Mouse (Mus musculus) heart, embryonic 14.5 days (tissue): ENCODE data around the gene Clcn2. TPM values are rescaled to one million over a fixed set of nuclear protein-coding genes. Genes with fewer than 3 reads are reported as not detected.

Source experiments
- ATAC-seq: fragments of 200-750 bp; cut with Nextera tagmentation; 2 replicates; pipeline ENCODE4 v1.8.0; 2017; ENCODE audit warnings: low read depth, moderate TSS enrichment; ENCODE audit not compliant: insufficient number of reproducible peaks, insufficient read depth, low FRiP score
- H3K27ac ChIP-seq, 2 experiments: fragments of 200-500 bp in 1 of 2; fragments of 300-500 bp in 1 of 2; sonication (generic) in 1 of 2; replicated peaks in 1 of 2; 2 replicates each; pipeline ENCODE4 v1.5.1; 2012 to 2014; ENCODE audit warnings: low read depth in 2 of 2, low read length in 2 of 2, control low read depth in 1 of 2, mild to moderate bottlenecking in 1 of 2, mixed read lengths in 1 of 2; ENCODE audit not compliant: control insufficient read depth in 1 of 2, insufficient read depth in 1 of 2
- H3K27me3 ChIP-seq: fragments of 300-500 bp; sonication (generic); 2 replicates; pipeline ENCODE4 v1.6.1; 2014; ENCODE audit warnings: mild to moderate bottlenecking, low read length, control low read depth; ENCODE audit not compliant: control insufficient read depth, insufficient read depth
- H3K36me3 ChIP-seq: fragments of 300-500 bp; sonication (generic); 2 replicates; pipeline ENCODE4 v1.6.1; 2014; ENCODE audit warnings: mild to moderate bottlenecking, control low read depth, low read length, mixed read lengths; ENCODE audit not compliant: control insufficient read depth, insufficient read depth
- H3K4me1 ChIP-seq, 2 experiments: fragments of 200-500 bp in 1 of 2; fragments of 300-500 bp in 1 of 2; sonication (generic) in 1 of 2; 2 replicates each; pipeline ENCODE4 v1.6.1; 2012 to 2014; ENCODE audit warnings: low read length in 2 of 2, control low read depth in 1 of 2, mixed read lengths in 1 of 2; ENCODE audit not compliant: control insufficient read depth in 2 of 2, insufficient read depth in 2 of 2
- H3K4me2 ChIP-seq: fragments of 300-500 bp; sonication (generic); 2 replicates; pipeline ENCODE4 v1.6.1; 2014; ENCODE audit warnings: mild to moderate bottlenecking, low read length
- H3K4me3 ChIP-seq, 2 experiments: fragments of 200-500 bp in 1 of 2; fragments of 300-500 bp in 1 of 2; sonication (generic) in 1 of 2; 2 replicates each; pipeline ENCODE4 v1.5.1; 2012 to 2014; ENCODE audit warnings: low read length in 2 of 2, mild to moderate bottlenecking in 2 of 2, control low read depth in 1 of 2, low read depth in 1 of 2, moderate library complexity in 1 of 2; ENCODE audit not compliant: control insufficient read depth in 1 of 2, insufficient read depth in 1 of 2
- H3K9ac ChIP-seq: fragments of 300-500 bp; sonication (generic); 2 replicates; pipeline ENCODE4 v1.6.1; 2014; ENCODE audit warnings: mild to moderate bottlenecking, low read length
- H3K9me3 ChIP-seq: fragments of 300-500 bp; sonication (generic); 2 replicates; pipeline ENCODE4 v1.6.1; 2016; ENCODE audit warnings: low read length, control low read depth; ENCODE audit not compliant: control insufficient read depth
- whole genome bisulfite sequencing: fragments of 180-500 bp; shearing (Covaris S2); extraction: QIAGEN DNeasy Blood & Tissue Kit; methylation state at CpG from one replicate; pipeline ENCODE4 v1.1.7; 2014; 5-methylcytosine and 5-hydroxymethylcytosine counted together
- polyA plus RNA-seq: library from polyadenylated mRNA; unstranded; fragments of >200 nt; fragmentation: Nextera tagmentation; extraction: Ambion mirVana; gene quantifications from 2 replicates; pipeline ENCODE4 v1.2.1, GENCODE M21; 2014

Clcn2 gene
- polyA plus RNA-seq, 1 experiment from 2014 or later: 5.1 TPM

DNA sequence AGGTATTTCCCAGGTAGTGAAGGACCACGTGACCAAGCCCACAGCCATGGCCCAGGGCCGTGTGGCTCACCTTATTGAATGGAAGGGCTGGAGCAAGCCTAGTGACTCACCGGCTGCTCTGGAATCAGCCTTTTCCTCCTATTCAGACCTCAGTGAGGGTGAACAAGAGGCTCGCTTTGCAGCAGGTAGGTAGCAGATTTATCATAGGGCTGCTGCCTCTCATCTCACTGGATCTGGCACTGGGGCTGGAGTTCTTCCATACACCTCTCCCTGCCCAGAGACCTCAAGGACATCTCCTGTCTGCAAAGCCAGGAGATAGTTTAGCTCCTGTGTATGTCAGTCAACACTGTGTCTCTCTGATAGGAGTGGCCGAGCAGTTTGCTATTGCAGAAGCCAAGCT, 18.3 kb downstream of the Clcn2 start:
- no peak for ATAC-seq
- H3K4me2 ChIP-seq: no peak overlapping the region
- WGBS: 65% methylated on average over 5 of the region's 5 CpGs

DNA sequence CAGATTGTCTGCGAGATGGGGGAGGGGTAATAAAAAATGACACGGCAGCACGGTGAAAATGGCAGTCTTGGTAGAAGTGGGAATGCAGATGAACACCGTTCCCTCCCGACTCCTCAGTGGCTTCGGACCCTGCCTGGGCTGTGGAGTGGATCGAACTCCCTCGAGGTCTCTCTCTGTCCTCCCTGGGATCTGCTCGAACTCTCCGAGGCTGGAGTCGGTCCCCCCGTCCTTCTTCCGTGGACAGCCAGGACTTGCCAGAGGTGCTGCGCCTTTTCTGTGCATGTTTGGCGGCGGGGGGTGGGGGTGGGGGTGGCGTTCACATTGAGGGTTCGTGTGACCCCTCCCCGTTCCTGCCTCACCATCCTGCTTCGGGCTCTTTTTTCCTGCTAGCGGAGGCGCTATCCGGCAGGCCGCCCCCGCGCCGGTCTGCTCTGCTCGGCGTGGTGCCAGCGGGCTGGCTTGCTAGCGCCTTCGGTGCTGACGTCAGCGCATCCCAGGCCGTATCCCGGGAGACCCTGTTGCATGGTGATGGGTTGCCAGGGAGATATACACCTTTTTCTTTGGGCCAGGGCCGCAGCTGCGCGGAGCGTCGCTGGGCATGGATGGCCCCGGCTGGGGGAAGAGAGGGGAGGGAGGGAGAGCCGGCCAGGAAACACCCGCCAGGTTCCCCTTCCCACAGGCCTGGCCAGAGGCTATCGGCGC, 21.8 kb downstream of the Clcn2 start:
- H3K4me2 ChIP-seq: peak overlapping the region; percentile 65
- peaks cover 38% of the 10 kb centered on the region for H3K36me3 ChIP-seq
- H3K4me1 ChIP-seq: peaks cover 18 to 19% of the 10 kb centered on the region in 2 experiments
- peak; percentile 74 for ATAC-seq
- H3K4me3 ChIP-seq: peak overlapping the region; percentile 32 to 37
- H3K9ac ChIP-seq: peak overlapping the region; percentile 62
- no peaks in the 10 kb centered on the region for H3K27me3 ChIP-seq
- no peaks in the 10 kb centered on the region for H3K9me3 ChIP-seq
- peak overlapping the region; percentile 33 to 72; a peak in 3 of 4 replicates for H3K27ac ChIP-seq
- 3% methylated on average over 46 of the region's 46 CpGs for whole genome bisulfite sequencing

More for the DNA sequence above, 18.3 kb downstream of the Clcn2 start:
- Histone ChIP-seq H3K9me3 (no peaks in the 10 kb centered on the region), H3K9ac (no peak overlapping the region), H3K27ac (no peak overlapping the region), H3K36me3 (peaks cover 19% of the 10 kb centered on the region), H3K27me3 (no peaks in the 10 kb centered on the region), H3K4me3 (no peak overlapping the region), H3K4me1 (peaks cover 26 to 31% of the 10 kb centered on the region in 2 experiments)

- H3K4me2 ChIP-seq: peak overlapping the region; percentile 65
- WGBS: 66% methylated on average over 8 of the region's 8 CpGs
- peak overlapping the region; percentile 0 to 37; a peak in 1 of 4 replicates for H3K4me3 ChIP-seq
- peaks cover 43% of the 10 kb centered on the region for H3K36me3 ChIP-seq
- H3K27ac ChIP-seq: peak overlapping the region; percentile 34 to 72; a peak in 2 of 4 replicates
- peaks cover 18 to 19% of the 10 kb centered on the region in 2 experiments for H3K4me1 ChIP-seq
- H3K9me3 ChIP-seq: no peaks in the 10 kb centered on the region
- no peaks in the 10 kb centered on the region for H3K27me3 ChIP-seq
- no peak for ATAC-seq
- 0 out of 2 replicates have a peak overlapping the region, but pooled peaks have one; percentile 62 for H3K9ac ChIP-seq
Measured at GRCm38 (mm10) chr16:20694781-20695180, 22.8 kb downstream of the Clcn2 start.

DNA sequence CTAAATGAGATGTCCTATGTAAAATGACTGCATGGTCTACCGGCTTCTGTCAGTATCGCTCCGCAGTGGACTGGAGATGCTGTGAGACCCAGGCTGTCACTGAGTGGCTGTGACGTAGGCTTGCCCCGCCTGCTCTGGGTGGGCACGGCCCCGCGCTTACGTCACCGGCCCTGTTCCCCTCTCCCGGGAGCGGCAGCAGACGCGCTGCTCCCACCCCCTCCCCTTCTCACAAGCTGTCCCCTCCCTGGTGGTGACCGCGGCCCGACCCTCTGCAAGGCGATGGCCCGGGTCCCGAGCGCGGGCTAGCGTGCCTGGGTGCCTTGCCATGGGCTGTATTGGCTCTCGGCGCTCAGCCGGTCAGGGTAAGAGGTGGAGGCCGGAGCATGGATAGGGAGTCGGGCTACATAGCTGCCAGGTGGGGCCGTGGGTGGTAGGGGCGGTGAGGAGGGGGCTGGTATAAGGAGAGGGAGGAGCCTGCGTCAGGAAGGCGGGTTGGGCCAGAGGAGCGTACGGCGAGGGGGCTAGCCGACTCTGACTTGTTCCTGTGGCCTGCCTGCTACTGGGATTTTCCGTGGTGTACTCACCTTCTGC, 24.3 kb downstream of the Clcn2 start, which contains the start of gene Fam131a:
Fam131a (plus strand) TSS at position 131 of the 591 bp plus-strand sequence.
- H3K36me3 ChIP-seq: peaks cover 45% of the 10 kb centered on the region
- H3K9ac ChIP-seq: peak within 1 kb of the TSS; percentile 77
- peaks cover 18 to 19% of the 10 kb centered on the region in 2 experiments for H3K4me1 ChIP-seq
- H3K9me3 ChIP-seq: no peaks in the 10 kb centered on the region
- WGBS: under 1% methylated on average over 37 of the region's 37 CpGs
- peak within 1 kb of the TSS; percentile 75 for H3K27ac ChIP-seq
- H3K27me3 ChIP-seq: no peaks in the 10 kb centered on the region
- peak within 1 kb of the TSS; percentile 80 for H3K4me2 ChIP-seq
- H3K4me3 ChIP-seq: peak within 1 kb of the TSS; percentile 63 to 75
- peak; percentile 89 for ATAC-seq

DNA sequence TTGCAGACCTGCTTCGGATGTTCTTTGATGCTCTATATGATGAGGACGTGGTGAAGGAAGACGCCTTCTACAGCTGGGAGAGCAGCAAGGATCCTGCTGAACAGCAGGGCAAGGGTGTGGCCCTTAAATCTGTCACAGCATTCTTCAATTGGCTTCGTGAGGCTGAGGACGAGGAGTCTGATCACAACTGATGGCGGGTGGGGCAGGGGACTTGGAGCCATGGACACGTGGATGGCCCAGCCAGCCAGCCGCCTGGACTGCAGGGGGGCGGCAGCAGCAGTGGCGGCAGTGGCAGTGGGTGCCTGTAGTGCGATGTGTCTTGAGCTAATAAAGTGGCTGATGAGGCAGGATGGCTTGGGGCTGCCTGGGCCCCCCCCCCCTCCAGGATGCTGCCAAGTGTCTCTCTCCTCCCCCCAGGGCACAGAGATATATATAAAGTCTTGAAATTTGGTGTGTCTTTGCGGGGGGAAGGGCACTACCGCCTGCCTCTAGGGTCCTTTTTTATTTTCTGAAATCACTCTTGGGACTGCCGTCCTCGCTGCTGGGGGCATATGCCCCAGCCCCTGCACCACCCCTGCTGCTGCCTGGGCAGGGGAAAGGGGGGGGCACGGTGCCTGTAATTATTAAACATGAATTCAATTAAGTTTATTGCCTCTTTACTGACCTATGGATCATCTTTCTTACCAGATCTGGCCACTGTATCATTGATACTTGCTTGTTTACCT, 25.1 kb downstream of the Clcn2 start:
- H3K9me3 ChIP-seq: no peaks in the 10 kb centered on the region

DNA sequence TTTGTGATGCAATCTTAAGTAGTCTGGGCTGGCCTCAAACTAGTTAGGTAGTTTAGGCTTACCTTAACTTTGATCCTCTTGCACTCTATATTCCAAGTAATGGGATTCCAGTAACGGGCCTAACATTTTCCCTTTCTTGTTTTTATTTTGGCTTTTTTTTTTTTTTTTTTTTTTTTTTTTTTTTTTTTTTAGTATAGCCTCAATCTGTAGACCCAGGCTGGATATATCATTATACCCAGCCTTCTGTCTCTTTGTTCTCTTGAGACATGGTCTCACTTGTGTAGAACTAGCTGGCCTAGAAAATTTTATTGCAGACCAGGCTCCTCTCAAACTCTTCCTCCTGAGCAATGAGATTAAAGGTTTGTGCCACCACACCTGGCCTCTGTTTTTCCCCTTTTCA, 25.9 kb downstream of the Clcn2 start:
- Histone ChIP-seq H3K36me3 (peaks cover 61% of the 10 kb centered on the region), H3K27me3 (no peaks in the 10 kb centered on the region)
- 81% methylated on average over 1 of the region's 1 CpGs for WGBS

More for the DNA sequence above, 25.1 kb downstream of the Clcn2 start:
- H3K9ac ChIP-seq: no peak overlapping the region
- no peaks in the 10 kb centered on the region for H3K27me3 ChIP-seq
- no peak overlapping the region for H3K4me3 ChIP-seq
- no peak overlapping the region for H3K27ac ChIP-seq
- peaks cover 53% of the 10 kb centered on the region for H3K36me3 ChIP-seq
- peaks cover 18 to 19% of the 10 kb centered on the region in 2 experiments for H3K4me1 ChIP-seq
- peak overlapping the region; percentile 80 for H3K4me2 ChIP-seq
- 46% methylated on average over 16 of the region's 16 CpGs for WGBS
- ATAC-seq: no peak

GRCm38 (mm10) chr16:20690774-20691173, 26.8 kb downstream of the Clcn2 start:
- peaks cover 69% of the 10 kb centered on the region for H3K36me3 ChIP-seq
- WGBS: 76% methylated on average over 3 of the region's 3 CpGs
- no peaks in the 10 kb centered on the region for H3K27me3 ChIP-seq
- no peak overlapping the region for H3K4me3 ChIP-seq
- H3K9me3 ChIP-seq: no peaks in the 10 kb centered on the region
- ATAC-seq: no peak
- peaks cover 15 to 16% of the 10 kb centered on the region in 2 experiments for H3K4me1 ChIP-seq
- H3K4me2 ChIP-seq: no peak overlapping the region
- H3K9ac ChIP-seq: no peak overlapping the region
- H3K27ac ChIP-seq: no peak overlapping the region

More for the DNA sequence above, 25.9 kb downstream of the Clcn2 start:
- H3K27ac ChIP-seq: no peak overlapping the region
- no peak overlapping the region for H3K4me2 ChIP-seq
- no peak for ATAC-seq
- no peak overlapping the region for H3K4me3 ChIP-seq
- peaks cover 18 to 19% of the 10 kb centered on the region in 2 experiments for H3K4me1 ChIP-seq
- H3K9me3 ChIP-seq: no peaks in the 10 kb centered on the region
- no peak overlapping the region for H3K9ac ChIP-seq
